Mouse (Mus musculus): ENCODE results near the gene Spsb1.

The Spsb1 gene

DNA sequence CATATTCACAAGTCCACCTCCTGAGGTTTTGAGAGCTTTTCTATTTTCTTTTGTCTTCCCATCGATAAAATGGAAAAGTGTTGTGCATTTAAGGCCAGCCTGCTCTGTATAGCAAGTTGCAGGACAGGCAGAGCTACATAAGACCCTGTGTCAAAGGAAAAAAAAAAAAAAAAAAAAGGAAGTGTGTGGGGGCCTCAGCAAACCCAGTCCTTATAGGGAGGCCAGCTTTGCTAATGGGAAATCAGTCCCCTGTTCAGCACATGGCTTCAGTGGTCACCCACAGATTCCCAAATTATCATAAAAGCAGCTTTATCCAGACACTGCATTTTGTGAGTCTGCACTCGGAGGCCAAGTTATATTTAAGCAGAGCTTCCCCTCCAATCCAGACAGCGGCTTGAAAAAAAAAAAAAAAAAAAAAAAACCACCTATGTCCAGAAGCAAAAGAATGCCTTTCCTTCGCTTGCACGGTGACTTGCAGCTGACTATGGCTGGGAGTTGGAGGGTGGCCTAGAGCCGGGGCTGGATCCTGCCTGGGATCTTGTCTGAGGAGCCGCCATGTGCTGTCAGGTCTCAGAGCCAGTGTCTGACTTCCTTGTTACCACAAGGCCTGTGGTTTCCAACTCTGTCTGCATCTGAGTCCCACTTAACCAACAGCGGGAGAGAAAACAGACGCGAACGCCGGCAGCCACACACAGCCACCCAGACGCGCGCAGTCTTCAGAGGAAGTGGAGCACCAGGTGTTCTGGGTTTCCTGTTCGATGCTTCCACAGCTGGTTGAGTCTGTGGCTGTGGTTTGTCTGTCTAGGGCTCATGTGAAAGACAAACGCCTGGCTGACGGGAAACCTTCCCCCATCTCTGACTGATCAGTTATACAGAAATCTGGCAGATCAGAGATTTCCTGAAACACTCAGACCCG is 98.7 kb downstream of the Spsb1 start:
- DNase-seq (ENCODE audit: low read depth) = peak; percentile 93

- no peak for DNase-seq (ENCODE audit: low read depth)
These were observed 99.5 kb downstream of the Spsb1 start for GRCm38 (mm10) chr4:149855180-149855891.

GRCm38 (mm10) chr4:149854770-149855169 is 100.1 kb downstream of the Spsb1 start:
- DNase-seq (ENCODE audit: low read depth) = no peak

DNA sequence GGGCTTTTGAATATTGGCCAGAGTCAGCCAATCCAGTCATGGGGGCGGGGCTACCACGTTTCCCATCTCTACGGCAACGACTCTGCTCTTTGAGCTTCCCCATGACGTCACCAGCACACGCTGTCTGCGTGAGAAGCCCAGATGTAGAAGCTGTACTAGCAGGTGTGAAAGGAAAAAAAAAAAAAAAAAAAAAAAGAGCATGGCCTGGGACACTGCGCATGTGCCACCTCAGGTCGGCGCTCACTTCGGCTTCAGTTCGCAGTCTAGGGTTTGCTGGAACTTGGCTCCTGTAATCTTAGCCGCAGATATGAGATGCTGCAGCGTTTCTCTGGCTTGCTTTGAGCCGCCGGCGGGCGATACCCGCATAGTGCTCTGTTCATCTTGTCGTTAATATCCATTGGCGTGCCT is 100.5 kb downstream of the Spsb1 start:
- no peak for DNase-seq (ENCODE audit: low read depth)

GRCm38 (mm10) chr4:149853698-149854284 is 101.1 kb downstream of the Spsb1 start:
- DNase-seq (ENCODE audit: low read depth) = no peak

GRCm38 (mm10) chr4:149851554-149851953 is 103.3 kb downstream of the Spsb1 start:
- DNase-seq (ENCODE audit: low read depth) = no peak

DNA sequence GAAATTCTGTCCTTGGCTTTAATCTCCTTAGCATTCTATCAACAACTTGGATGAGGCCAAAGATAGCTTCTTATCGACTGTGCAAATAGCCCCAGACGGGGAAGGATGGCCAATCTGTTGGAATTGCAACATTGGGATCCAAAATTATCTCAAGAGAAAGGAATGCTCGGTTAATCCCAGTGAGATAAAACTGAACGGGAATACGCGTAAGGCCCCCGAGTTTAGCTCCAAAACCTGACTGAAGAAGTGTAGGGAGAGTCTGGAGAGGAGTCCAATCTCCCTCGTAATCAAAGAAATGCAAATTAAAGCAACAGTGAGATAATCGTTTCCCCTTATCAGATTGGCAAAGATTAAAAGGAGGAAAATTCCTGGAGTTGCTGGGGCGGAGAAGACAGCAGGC is 104.2 kb downstream of the Spsb1 start:
- no peak for DNase-seq (ENCODE audit: low read depth)

- DNase-seq (ENCODE audit: low read depth) = no peak
These were observed 104.8 kb downstream of the Spsb1 start for GRCm38 (mm10) chr4:149850045-149850444.

DNA sequence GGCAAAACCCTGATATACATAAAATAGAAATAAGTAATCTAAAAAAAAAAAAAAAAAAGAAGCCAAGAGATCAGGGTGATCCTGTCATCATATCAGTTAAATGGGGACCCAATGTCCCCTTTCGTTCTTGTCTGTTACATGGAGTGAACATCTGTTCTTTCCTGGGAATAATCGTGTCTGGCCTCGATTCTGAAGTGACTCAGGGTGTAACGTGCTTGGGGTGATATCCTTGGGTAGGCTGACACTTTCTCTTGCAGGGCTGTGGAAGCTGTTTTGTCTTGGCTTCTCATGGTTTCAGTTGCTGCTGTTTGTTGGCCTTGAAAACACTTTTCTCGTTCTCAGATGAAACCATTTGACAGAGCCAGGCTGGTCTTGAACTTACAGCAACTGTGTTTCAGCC is 105.8 kb downstream of the Spsb1 start:
- DNase-seq (ENCODE audit: low read depth) = no peak

- no peak for DNase-seq (ENCODE audit: low read depth)
These were observed 107.8 kb downstream of the Spsb1 start for GRCm38 (mm10) chr4:149846861-149847631.

Measured in 416B (cell line).